Mouse (Mus musculus): ENCODE results near the gene Cyp2c23.

Cyp2c23 gene

GRCm38 (mm10) chr19:44028972-44029371 is at the start of gene Cyp2c23:
Cyp2c23 (minus strand) TSS chr19:44029208.
- DNase-seq = no peak

GRCm38 (mm10) chr19:44077024-44077423 is 48.0 kb upstream of the Cyp2c23 start:
- DNase-seq = no peak

GRCm38 (mm10) chr19:44076457-44076856 is 47.4 kb upstream of the Cyp2c23 start:
- no peak for DNase-seq

- DNase-seq = no peak
Observed at GRCm38 (mm10) chr19:44074986-44075385, 46.0 kb upstream of the Cyp2c23 start.

- no peak for DNase-seq
Observed at GRCm38 (mm10) chr19:44071166-44071565, 42.2 kb upstream of the Cyp2c23 start.

- no peak for DNase-seq
Observed at GRCm38 (mm10) chr19:44069914-44070232, 40.9 kb upstream of the Cyp2c23 start.

- DNase-seq = peak; percentile 92
Observed at GRCm38 (mm10) chr19:44069121-44069913, 40.3 kb upstream of the Cyp2c23 start, which contains the start of gene Erlin1. Erlin1 (minus strand) TSS chr19:44069785.

- no peak for DNase-seq
Observed at GRCm38 (mm10) chr19:44068232-44068631, 39.2 kb upstream of the Cyp2c23 start.

GRCm38 (mm10) chr19:44067323-44068049 is 38.5 kb upstream of the Cyp2c23 start:
- peak; percentile 57 for DNase-seq

GRCm38 (mm10) chr19:44064734-44065133 is 35.7 kb upstream of the Cyp2c23 start:
- DNase-seq = no peak

- DNase-seq = peak; percentile 43
Observed at GRCm38 (mm10) chr19:44063773-44064172, 34.8 kb upstream of the Cyp2c23 start.

- no peak for DNase-seq
Observed at GRCm38 (mm10) chr19:44060226-44060625, 31.2 kb upstream of the Cyp2c23 start.

- DNase-seq = no peak
Observed at GRCm38 (mm10) chr19:44055173-44055826, 26.3 kb upstream of the Cyp2c23 start.

- no peak for DNase-seq
Observed at GRCm38 (mm10) chr19:44050388-44050787, 21.4 kb upstream of the Cyp2c23 start.

- DNase-seq = no peak
Observed at GRCm38 (mm10) chr19:44049282-44049681, 20.3 kb upstream of the Cyp2c23 start.

GRCm38 (mm10) chr19:44045847-44046246 is 16.8 kb upstream of the Cyp2c23 start:
- DNase-seq = no peak

- no peak for DNase-seq
Observed at GRCm38 (mm10) chr19:44042121-44042520, 13.1 kb upstream of the Cyp2c23 start.

GRCm38 (mm10) chr19:44033396-44033795 is 4.4 kb upstream of the Cyp2c23 start:
- no peak for DNase-seq

- DNase-seq = no peak
Observed at GRCm38 (mm10) chr19:44032046-44032744, 3.2 kb upstream of the Cyp2c23 start.

GRCm38 (mm10) chr19:44030024-44030423 is 1.0 kb upstream of the Cyp2c23 start:
- DNase-seq = no peak

- DNase-seq = no peak
Observed at GRCm38 (mm10) chr19:44026956-44027530, 2.0 kb downstream of the Cyp2c23 start.

GRCm38 (mm10) chr19:44024921-44025585 is 4.0 kb downstream of the Cyp2c23 start:
- no peak for DNase-seq

All from kidney, adult 18-20 months (tissue).